Mouse (Mus musculus) liver, postnatal 0 days (tissue): ENCODE data around the gene Psmb9.

ENCODE experiments used
- CTCF ChIP-seq: sonication (generic); IDR thresholded peaks from 2 replicates; pipeline ENCODE4 v1.5.1; 2016; ENCODE audit warnings: antibody characterized with exemption, low read depth
- EP300 ChIP-seq: IDR thresholded peaks from 2 replicates; pipeline ENCODE4 v1.6.1; 2016; ENCODE audit warnings: antibody characterized with exemption, low read depth, mild to moderate bottlenecking

GRCm38 (mm10) chr17:34236691-34237090, 49.1 kb upstream of the Psmb9 start:
- TF ChIP-seq CTCF (no peak), EP300 (no peak)
